8 mouse cellular contexts compared by ENCODE assay signal in genomic region chr15:13173071-13173778, GRCm38 (mm10). TPM values are rescaled to one million over a fixed set of nuclear protein-coding genes. Genes with fewer than 3 reads are reported as not detected.
DNase-seq lines count a peak whose midpoint lies in the region; ATAC-seq lines count a peak whose summit lies in the region.

TSS of gene Cdh6 (minus strand) at chr15:13173675.

- H3K4me2 ChIP-seq in midbrain, embryonic 16.5 days (ENCODE audit: low read length) = peak within 1 kb of the TSS; percentile 92

- peak within 1 kb of the TSS; percentile 83 for H3K27ac ChIP-seq in heart, embryonic 10.5 days
- peak within 1 kb of the TSS; percentile 85 for H3K27ac ChIP-seq in limb, embryonic 10.5 days
- peak within 1 kb of the TSS; percentile 81 for H3K27ac ChIP-seq in midbrain, embryonic 16.5 days (ENCODE audit: low read length)

- ATAC-seq in midbrain, embryonic 16.5 days = peak; percentile 94
- no peak for ATAC-seq in CD4-positive, CD25-positive, alpha-beta regulatory T cell, adult 4 months

- no peaks in the 10 kb centered on the region for H3K9me3 ChIP-seq in heart, embryonic 10.5 days
- no peaks in the 10 kb centered on the region for H3K9me3 ChIP-seq in limb, embryonic 10.5 days (replicated peaks)
- no peaks in the 10 kb centered on the region for H3K9me3 ChIP-seq in midbrain, embryonic 16.5 days (replicated peaks; ENCODE audit: control insufficient read depth, low read length, poor library complexity, severe bottlenecking)

- H3K4me3 ChIP-seq in heart, embryonic 10.5 days = peak within 1 kb of the TSS; percentile 77
- peak within 1 kb of the TSS; percentile 74 for H3K4me3 ChIP-seq in limb, embryonic 10.5 days
- H3K4me3 ChIP-seq in midbrain, embryonic 16.5 days (ENCODE audit: low read depth, low read length) = peak within 1 kb of the TSS; percentile 55

- peak; percentile 87 for DNase-seq in heart, embryonic 10.5 days (ENCODE audit: low spot score)
- DNase-seq in heart, adult 11 months = no peak
- DNase-seq in cerebellum, postnatal 10 days = peak; percentile 76
- DNase-seq in frontal cortex, postnatal 14 days (ENCODE audit: low spot score in 2 of 2) = peak; percentile 52 to 57
- DNase-seq in kidney, adult 8-10 months = peak; percentile 30 to 62
- DNase-seq in limb, embryonic 10.5 days (ENCODE audit: low spot score) = peak; percentile 74

- WGBS in heart, embryonic 10.5 days = under 1% methylated on average over 42 of the region's 42 CpGs
- WGBS in limb, embryonic 10.5 days = 0% methylated on average over 42 of the region's 42 CpGs
- under 1% methylated on average over 42 of the region's 42 CpGs for WGBS in midbrain, embryonic 16.5 days

- peak within 1 kb of the TSS; percentile 81 for H3K9ac ChIP-seq in midbrain, embryonic 16.5 days (ENCODE audit: low read depth, low read length)

- no peaks in the 10 kb centered on the region for H3K36me3 ChIP-seq in heart, embryonic 10.5 days
- H3K36me3 ChIP-seq in limb, embryonic 10.5 days = no peaks in the 10 kb centered on the region
- no peaks in the 10 kb centered on the region for H3K36me3 ChIP-seq in midbrain, embryonic 16.5 days (ENCODE audit: control insufficient read depth, insufficient read depth, low read length)

- H3K4me1 ChIP-seq in heart, embryonic 10.5 days = peaks cover 12% of the 10 kb centered on the region; the same call in 1 of the 2 replicates
- H3K4me1 ChIP-seq in limb, embryonic 10.5 days = peaks cover 37% of the 10 kb centered on the region
- peaks cover 19% of the 10 kb centered on the region for H3K4me1 ChIP-seq in midbrain, embryonic 16.5 days (ENCODE audit: control insufficient read depth, insufficient read depth, low read length)

- H3K27me3 ChIP-seq in heart, embryonic 10.5 days (ENCODE audit: insufficient read depth, poor library complexity, severe bottlenecking) = peaks cover 5% of the 10 kb centered on the region; the same call in 1 of the 2 replicates
- H3K27me3 ChIP-seq in limb, embryonic 10.5 days (ENCODE audit: low read depth, poor library complexity, severe bottlenecking) = peaks cover 16% of the 10 kb centered on the region; the same call in 1 of the 2 replicates
- no peaks in the 10 kb centered on the region for H3K27me3 ChIP-seq in midbrain, embryonic 16.5 days (ENCODE audit: control insufficient read depth, insufficient read depth, low read depth, low read length)

RNA-seq across cellular contexts. Expression of gene Cdh6, which starts in this region (rescaled TPM):
- polyA plus RNA-seq in heart, embryonic 10.5 days (2016; fragmentation: Nextera tagmentation; extraction: Ambion mirVana) = 3.0 and 5.1 TPM in 2 replicates
- polyA plus RNA-seq in limb, embryonic 10.5 days (2016; fragmentation: Nextera tagmentation; extraction: Ambion mirVana) = 4.7 and 5.5 TPM in 2 replicates
- 18.8 and 19.7 TPM in 2 replicates for polyA plus RNA-seq in midbrain, embryonic 16.5 days (2015; fragmentation: Nextera tagmentation; extraction: Ambion mirVana)
- under 1 TPM in 1 of 2 experiments, not detected in 1; 0.05 TPM for polyA plus RNA-seq in CD4-positive, CD25-positive, alpha-beta regulatory T cell, adult 4 months (2017; shearing (Covaris generic))
